Mouse (Mus musculus) lung, adult 2 months (tissue): ENCODE measurements at regions not wholly inside any gene's neighbourhood (a gene's known extent, or its start where the extent isn't known, plus 50 kb on each side); places are given as distances from the start of the nearest gene placed in this dataset.

Experiments used
- CTCF ChIP-seq: fragments of 200-500 bp; IDR thresholded peaks from 2 replicates; pipeline ENCODE4 v1.5.1; 2011; ENCODE audit warnings: mild to moderate bottlenecking, low read length, control low read depth; ENCODE audit not compliant: insufficient read depth
- POLR2A ChIP-seq: fragments of 200-500 bp; IDR thresholded peaks from 2 replicates; pipeline ENCODE4 v1.6.1; 2011; ENCODE audit warnings: low read depth, mild to moderate bottlenecking, control low read depth, low read length, borderline replicate concordance; ENCODE audit errors: extremely low read depth

- TF ChIP-seq CTCF (no peak), POLR2A (no peak)
Measured at GRCm38 (mm10) chr11:63294476-63294875, 165.7 kb downstream of the Pmp22 start.
